Mouse (Mus musculus) megakaryocyte progenitor cell, adult 5-6 weeks (primary cell): ENCODE measurements around the gene Itga6. TPM values are rescaled to one million over a fixed set of nuclear protein-coding genes. Genes with fewer than 3 reads are reported as not detected.

Source experiments
- ATAC-seq: replicated peaks from 2 replicates; pipeline ENCODE4 v1.8.0; 2016; ENCODE audit warnings: mild to moderate bottlenecking, moderate TSS enrichment, inconsistent platforms; ENCODE audit not compliant: poor library complexity
- total RNA-seq, 2 experiments: library from RNA; stranded (forward) in 1 of 2; stranded (reverse) in 1 of 2; fragments of 157-497, 149-512 nt in 1 of 2; fragments of 200-1000 nt in 1 of 2; gene quantifications; 2 replicates each; pipeline versions ENCODE4 v1.2.3 to v1.2.4; 2015 to 2017

The Itga6 gene
- total RNA-seq, 2 experiments from 2014 or later = 34.7 to 41.8 TPM

GRCm38 (mm10) chr2:71796787-71797186 is 51.4 kb downstream of the Itga6 start:
- ATAC-seq = no peak

DNA sequence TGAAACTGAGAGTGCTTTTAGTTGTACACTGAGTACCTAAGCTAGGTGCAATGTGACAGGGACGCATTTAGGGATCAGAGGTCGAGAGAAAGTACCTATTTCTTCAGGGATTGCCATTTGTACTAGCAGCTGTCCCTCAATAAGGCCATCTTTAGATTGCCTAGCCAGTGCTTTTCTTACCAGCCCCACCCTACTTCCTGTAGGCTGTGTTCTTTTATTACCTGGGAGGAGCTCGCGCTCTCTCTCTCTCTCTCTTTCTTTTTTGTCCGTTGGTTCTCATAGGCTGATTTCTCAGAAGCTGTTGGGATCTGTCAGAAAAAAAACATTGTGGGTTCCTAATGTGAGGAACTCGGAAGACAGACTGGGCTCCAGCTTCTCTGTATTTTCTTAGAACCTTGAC is 55.4 kb downstream of the Itga6 start:
- ATAC-seq = peak; percentile 52

GRCm38 (mm10) chr2:71801691-71802090 is 56.3 kb downstream of the Itga6 start:
- ATAC-seq = no peak

- no peak for ATAC-seq
Measured at GRCm38 (mm10) chr2:71802131-71802530, 56.7 kb downstream of the Itga6 start.

DNA sequence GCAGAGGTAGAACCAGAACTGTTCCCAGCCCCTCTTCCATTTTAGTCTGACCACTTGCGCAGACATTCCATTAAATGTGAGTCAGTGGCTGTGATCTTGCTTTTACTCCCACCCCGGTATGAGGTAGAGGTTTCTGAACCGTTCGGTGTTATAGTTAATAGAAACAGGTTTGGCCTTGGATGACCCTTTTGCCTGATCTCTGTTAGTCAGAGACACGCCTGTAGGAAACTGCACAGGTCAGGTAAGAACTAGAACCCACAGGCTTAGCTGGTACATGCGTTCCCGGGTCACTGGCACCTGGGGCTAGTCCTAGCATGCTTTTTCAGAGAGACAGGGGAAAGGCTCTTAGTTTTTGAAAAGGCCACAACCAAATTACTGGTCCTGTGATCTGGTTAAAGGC is 59.7 kb downstream of the Itga6 start:
- ATAC-seq = no peak

GRCm38 (mm10) chr2:71805611-71806567 is 60.5 kb downstream of the Itga6 start:
- no peak for ATAC-seq

DNA sequence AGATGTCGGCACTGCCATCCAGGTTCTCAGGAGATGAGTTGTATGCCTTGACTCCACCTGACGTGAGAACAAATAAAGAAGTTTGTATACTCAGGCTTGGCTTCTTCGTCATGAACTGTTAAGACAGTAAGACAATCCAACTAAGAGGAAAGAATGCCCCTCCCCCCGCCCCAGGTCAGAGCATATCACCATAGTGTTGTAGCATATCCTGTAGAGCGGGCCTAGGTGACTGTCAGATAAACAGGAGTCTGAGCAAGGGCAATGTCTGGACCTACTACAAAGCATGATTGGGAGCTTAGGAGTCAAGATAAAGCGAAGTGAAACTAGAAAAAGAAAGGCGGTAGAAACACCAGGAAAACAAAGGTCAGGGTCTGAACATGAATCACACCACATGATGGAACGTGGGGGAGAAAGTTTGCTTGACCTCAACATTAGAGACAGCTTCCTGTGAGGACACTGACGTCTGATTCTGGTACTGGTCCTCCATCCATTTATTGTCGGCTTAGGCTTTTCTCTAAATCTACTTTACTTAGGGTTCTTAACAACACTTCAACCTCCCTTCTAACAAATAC is 64.0 kb downstream of the Itga6 start:
- peak; percentile 23 for ATAC-seq

DNA sequence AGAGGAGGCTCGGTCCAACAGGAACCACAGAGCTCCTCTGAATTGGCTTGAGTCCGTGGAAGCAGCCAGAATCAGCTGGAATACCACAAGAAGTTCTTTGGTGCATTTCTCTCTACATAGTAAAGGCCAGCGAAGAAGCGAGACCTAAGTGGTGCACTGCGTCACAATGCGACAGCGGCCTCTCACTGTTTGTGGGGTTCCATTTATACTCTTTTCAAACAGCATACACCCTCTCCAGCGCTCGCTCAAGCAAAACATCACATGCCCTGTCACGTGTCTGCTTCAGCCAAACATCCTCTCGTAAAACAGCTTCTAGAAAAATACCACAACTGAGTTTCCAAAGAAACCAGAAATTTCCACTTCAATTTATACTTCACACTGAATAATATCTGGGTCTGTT is 64.6 kb downstream of the Itga6 start:
- ATAC-seq = no peak

GRCm38 (mm10) chr2:71810906-71811305 is 65.5 kb downstream of the Itga6 start:
- ATAC-seq = no peak

DNA sequence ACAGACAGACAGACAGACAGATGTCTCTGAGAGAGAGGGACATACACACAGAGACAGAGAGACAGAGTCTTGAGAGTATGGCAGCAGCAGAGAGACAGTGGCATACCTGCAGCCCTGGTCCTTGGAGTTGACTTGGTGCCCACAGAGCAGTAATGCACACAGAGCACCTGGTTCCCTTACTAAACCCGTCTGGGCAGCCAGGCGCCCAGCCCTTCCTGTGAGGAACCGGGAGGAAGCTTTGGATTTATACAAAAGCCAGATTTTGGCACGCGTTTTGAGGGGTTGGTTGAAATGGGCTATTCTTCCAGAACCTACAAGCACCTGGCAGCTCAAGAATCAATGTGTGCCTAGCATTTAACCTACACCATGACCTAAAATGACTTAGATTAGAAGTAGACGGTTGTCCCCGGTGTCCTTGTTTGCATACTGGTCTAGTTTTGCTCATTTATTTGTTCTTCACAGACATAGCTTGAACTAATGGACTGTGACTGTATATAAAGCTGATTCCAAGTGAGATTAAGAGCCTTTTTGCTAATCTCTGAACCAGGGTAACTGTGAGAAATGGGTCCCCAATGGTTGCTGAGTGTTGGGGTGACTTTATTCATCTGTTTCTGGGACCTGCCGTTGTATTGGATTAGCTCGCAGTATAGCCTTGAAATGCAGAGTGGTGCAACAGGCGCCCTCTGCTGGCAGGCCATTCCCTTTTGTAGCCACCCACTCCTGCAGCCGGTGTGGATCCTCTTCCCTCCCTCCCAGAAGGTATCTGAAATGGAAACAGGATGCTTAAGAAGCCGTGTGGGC is 67.0 kb downstream of the Itga6 start:
- ATAC-seq = peak; percentile 67

- peak; percentile 7; the same call in 1 of the 2 replicates for ATAC-seq
Measured at GRCm38 (mm10) chr2:71813022-71813358, 67.6 kb downstream of the Itga6 start.

GRCm38 (mm10) chr2:71813371-71813770 is 68.0 kb downstream of the Itga6 start:
- ATAC-seq = no peak

DNA sequence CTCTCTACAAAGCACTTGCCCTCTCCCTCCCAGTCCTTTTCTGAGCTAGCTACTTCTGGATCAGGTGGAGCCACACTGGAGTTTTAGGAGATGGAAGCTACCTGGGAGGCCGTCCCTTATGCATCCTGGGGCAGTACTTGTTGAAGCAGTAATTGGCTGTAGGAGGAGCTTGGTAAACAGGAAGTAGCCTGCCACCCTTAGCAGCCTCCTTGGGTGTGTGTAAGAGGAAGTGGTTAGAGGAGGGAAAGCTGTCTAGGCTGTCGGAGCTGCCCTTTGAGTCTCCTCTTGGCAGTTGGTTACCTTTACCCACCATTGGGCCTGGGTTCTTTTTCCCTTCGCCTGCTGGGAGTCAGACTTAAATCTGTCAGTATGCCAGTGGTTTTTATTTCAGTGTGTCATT is 68.6 kb downstream of the Itga6 start:
- ATAC-seq = peak; percentile 85

GRCm38 (mm10) chr2:71815279-71815678 is 69.9 kb downstream of the Itga6 start:
- ATAC-seq = no peak

- peak; percentile 66 for ATAC-seq
Measured at GRCm38 (mm10) chr2:71816391-71817041, 71.1 kb downstream of the Itga6 start.

GRCm38 (mm10) chr2:71824146-71824545 is 78.7 kb downstream of the Itga6 start:
- no peak for ATAC-seq

DNA sequence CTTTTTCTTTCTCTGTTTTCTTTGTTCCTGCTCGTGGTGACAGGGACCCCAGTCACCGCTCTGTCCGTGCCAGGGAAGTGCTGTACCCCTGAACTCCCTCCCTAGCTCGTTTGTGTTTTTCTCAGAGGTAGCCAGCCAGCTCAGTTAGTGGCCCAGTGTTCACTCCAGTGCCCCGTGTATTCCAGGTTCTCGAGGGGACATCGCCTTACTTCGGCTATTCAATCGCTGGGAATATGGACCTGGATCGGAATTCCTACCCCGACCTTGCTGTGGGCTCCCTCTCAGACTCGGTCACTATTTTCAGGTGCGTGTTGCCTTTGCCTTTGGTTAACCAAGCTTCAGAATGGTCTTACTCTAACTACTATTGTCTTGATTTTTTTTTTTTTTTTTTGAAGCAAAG is 82.3 kb downstream of the Itga6 start:
- no peak for ATAC-seq

DNA sequence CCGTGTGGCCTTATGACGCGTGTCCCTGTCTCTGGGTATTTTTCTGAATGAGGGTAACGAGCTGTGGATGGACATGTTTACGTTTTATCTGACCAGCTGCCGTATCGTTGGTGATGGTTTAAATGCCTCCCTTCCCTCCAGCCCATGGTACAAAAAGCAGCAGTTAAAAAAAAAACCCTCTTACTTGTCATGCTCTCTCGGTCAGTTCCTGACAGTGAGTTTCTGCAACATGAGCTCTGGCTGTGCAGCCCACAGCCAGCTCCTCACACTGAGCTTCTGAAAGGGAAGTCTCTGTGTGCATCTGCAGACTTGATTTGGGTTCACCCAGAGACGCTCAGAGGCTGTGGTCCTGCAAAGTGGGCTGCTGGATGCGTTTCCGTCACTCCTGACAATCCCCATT is 83.5 kb downstream of the Itga6 start:
- ATAC-seq = no peak

- ATAC-seq = no peak
Measured at GRCm38 (mm10) chr2:71833626-71834025, 88.2 kb downstream of the Itga6 start.

DNA sequence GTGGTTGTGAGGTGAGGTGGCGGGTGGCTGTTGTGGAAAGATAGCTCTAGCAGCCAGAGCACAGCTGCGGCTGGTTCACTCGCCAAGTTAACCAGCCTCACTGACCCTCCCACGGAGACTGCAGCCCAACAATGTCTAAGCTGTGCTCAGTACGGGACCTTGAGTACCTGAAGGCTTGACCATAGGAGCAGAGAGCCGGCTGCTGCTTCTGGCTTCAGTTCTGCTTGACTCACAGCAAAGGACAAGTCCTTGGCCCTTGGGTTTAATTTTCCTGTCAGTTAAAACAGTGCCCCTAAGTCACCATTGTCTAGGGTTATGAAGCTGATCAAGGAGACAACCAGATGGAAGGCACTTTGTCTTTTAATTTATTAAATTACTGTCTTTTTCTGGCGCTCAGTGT is 89.0 kb downstream of the Itga6 start:
- no peak for ATAC-seq

DNA sequence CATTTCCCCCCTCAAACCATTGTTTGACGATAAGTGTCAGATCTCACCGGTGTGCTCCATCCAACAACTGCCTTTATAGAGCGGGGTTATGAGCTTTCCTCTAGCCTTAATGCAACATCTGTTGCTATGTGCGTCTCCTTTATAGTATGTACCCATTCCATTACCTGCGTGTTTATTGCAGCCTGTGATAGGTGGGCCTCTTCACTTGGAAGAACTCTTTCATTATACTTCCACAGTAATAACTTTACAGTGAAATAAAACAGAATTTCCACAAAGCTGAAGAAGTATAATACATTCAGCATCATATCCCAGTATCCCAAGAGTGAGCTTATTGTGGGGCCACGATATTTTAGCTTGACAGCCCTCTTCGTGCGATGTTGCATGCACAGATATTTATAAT is 90.1 kb downstream of the Itga6 start:
- ATAC-seq = no peak
